Mouse (Mus musculus) left cerebral cortex, adult 11 months (tissue): ENCODE data around the gene Pycr1.

Experiments
- DNase-seq: peaks from one replicate; pipeline ENCODE4 v3.0.0; 2022; ENCODE audit warnings: low spot score

Gene Pycr1

GRCm38 (mm10) chr11:120603545-120603944, 40.0 kb downstream of the Pycr1 start:
- no peak for DNase-seq

GRCm38 (mm10) chr11:120600716-120601115, 42.9 kb downstream of the Pycr1 start:
- no peak for DNase-seq

- no peak for DNase-seq
These were observed 44.5 kb downstream of the Pycr1 start for GRCm38 (mm10) chr11:120598990-120599549.

GRCm38 (mm10) chr11:120598283-120598989, 45.1 kb downstream of the Pycr1 start, which contains the start of the genes Alyref and Anapc11:
Alyref (minus strand) TSS chr11:120598365.
Anapc11 (plus strand) TSS chr11:120598421.
- DNase-seq, result peak; percentile 87

GRCm38 (mm10) chr11:120597240-120598235, 46.0 kb downstream of the Pycr1 start:
- DNase-seq, result no peak

GRCm38 (mm10) chr11:120588531-120588930, 55.0 kb downstream of the Pycr1 start:
- no peak for DNase-seq
